Mouse (Mus musculus) megakaryocyte, embryonic 14.5 days (primary cell): ENCODE data around the gene Gm39115.
"Not testable (repeated sequence)": the region's sequence is repeated elsewhere in the genome, so short reads cannot be mapped to it uniquely, and the experiment has no call there.

Source experiments
- FLI1 ChIP-seq: IDR thresholded peaks from 2 replicates; pipeline ENCODE4 v1.6.1; 2012; ENCODE audit warnings: low read length, inconsistent platforms, mixed read lengths
- GATA1 ChIP-seq: IDR thresholded peaks from 3 replicates; pipeline ENCODE4 v1.6.1; 2012; ENCODE audit warnings: mixed read lengths, low read length, inconsistent platforms, borderline replicate concordance

GRCm38 (mm10) chr7:142120629-142121028 is 15.2 kb downstream of the Gm39115 start, which contains the start of gene Gm45618:
- not testable (repeated sequence) for TF ChIP-seq GATA1, FLI1
